Mouse (Mus musculus) cortical plate, adult 2 months (tissue): ENCODE data around the gene Stra6. TPM values are rescaled to one million over a fixed set of nuclear protein-coding genes. Genes with fewer than 3 reads are reported as not detected.
A peak's percentile ranks its signal among the peaks of the same experiment; 100 is the strongest.

Experiments used
- H3K27ac ChIP-seq: fragments of 200-500 bp; 2 replicates; pipeline ENCODE4 v1.5.1; 2012; ENCODE audit warnings: low read length, control low read depth, inconsistent platforms; ENCODE audit not compliant: insufficient read depth
- H3K4me1 ChIP-seq: fragments of 200-500 bp; 2 replicates; pipeline ENCODE4 v1.6.1; 2011; ENCODE audit warnings: low read length; ENCODE audit not compliant: control insufficient read depth, insufficient read depth
- H3K4me3 ChIP-seq: fragments of 200-500 bp; 2 replicates; pipeline ENCODE4 v1.5.1; 2011; ENCODE audit warnings: mild to moderate bottlenecking, low read length, control low read depth; ENCODE audit not compliant: insufficient read depth
- CTCF ChIP-seq: fragments of 200-500 bp; IDR thresholded peaks from 2 replicates; pipeline ENCODE4 v1.5.1; 2011; ENCODE audit warnings: mild to moderate bottlenecking, control low read depth, low read length; ENCODE audit not compliant: insufficient read depth; ENCODE audit errors: extremely low read depth
- POLR2A ChIP-seq: fragments of 200-500 bp; IDR thresholded peaks from 2 replicates; pipeline ENCODE4 v1.6.1; 2011; ENCODE audit warnings: mild to moderate bottlenecking, low read length, control low read depth; ENCODE audit not compliant: insufficient read depth; ENCODE audit errors: extremely low read depth
- polyA plus RNA-seq: library from polyadenylated mRNA; depleted of rRNA; stranded (reverse); fragments of >200 nt; gene quantifications from 2 replicates; pipeline ENCODE4 v1.2.3, GENCODE M21; 2012

Stra6 gene
- polyA plus RNA-seq, 1 experiment, result 9.9 TPM

- no peak for TF ChIP-seq POLR2A
- no peak for TF ChIP-seq CTCF
- H3K4me1 ChIP-seq, result peaks cover 5% of the 10 kb centered on the region
- H3K27ac ChIP-seq, result no peak overlapping the region
- H3K4me3 ChIP-seq, result no peak overlapping the region
Measured at GRCm38 (mm10) chr9:58045646-58046045, 17.9 kb upstream of the Stra6 start.

- Histone ChIP-seq H3K4me3 (no peak overlapping the region), H3K4me1 (no peaks in the 10 kb centered on the region; the same call in 1 of the 2 replicates), H3K27ac (no peak overlapping the region)
- no peak for TF ChIP-seq POLR2A
- TF ChIP-seq CTCF, result no peak
Measured at GRCm38 (mm10) chr9:58047061-58047460, 16.5 kb upstream of the Stra6 start.

GRCm38 (mm10) chr9:58048621-58049020 is 15.0 kb upstream of the Stra6 start:
- TF ChIP-seq CTCF (no peak), POLR2A (no peak)
- Histone ChIP-seq H3K4me1 (peaks cover 2% of the 10 kb centered on the region; the same call in 1 of the 2 replicates), H3K27ac (no peak overlapping the region), H3K4me3 (no peak overlapping the region)

- H3K4me1 ChIP-seq, result peaks cover 3% of the 10 kb centered on the region; the same call in 1 of the 2 replicates
- TF ChIP-seq CTCF (no peak), POLR2A (no peak)
- H3K4me3 ChIP-seq, result no peak overlapping the region
- no peak overlapping the region for H3K27ac ChIP-seq
Measured at GRCm38 (mm10) chr9:58049186-58049585, 14.4 kb upstream of the Stra6 start.

GRCm38 (mm10) chr9:58049861-58050260 is 13.7 kb upstream of the Stra6 start:
- no peak for TF ChIP-seq CTCF
- no peak for TF ChIP-seq POLR2A
- H3K4me3 ChIP-seq, result no peak overlapping the region
- H3K4me1 ChIP-seq, result peaks cover 3% of the 10 kb centered on the region; the same call in 1 of the 2 replicates
- H3K27ac ChIP-seq, result no peak overlapping the region

GRCm38 (mm10) chr9:58051937-58052336 is 11.7 kb upstream of the Stra6 start:
- peaks cover 3% of the 10 kb centered on the region; the same call in 1 of the 2 replicates for H3K4me1 ChIP-seq
- TF ChIP-seq CTCF (peak; percentile 52; the same call in 1 of the 2 replicates), POLR2A (no peak)
- no peak overlapping the region for H3K4me3 ChIP-seq
- no peak overlapping the region for H3K27ac ChIP-seq

- TF ChIP-seq CTCF, result peak; percentile 81
- no peak for TF ChIP-seq POLR2A
- Histone ChIP-seq H3K4me3 (no peak overlapping the region), H3K4me1 (peaks cover 3% of the 10 kb centered on the region; the same call in 1 of the 2 replicates), H3K27ac (no peak overlapping the region)
Measured at GRCm38 (mm10) chr9:58053102-58053501, 10.5 kb upstream of the Stra6 start.

- Histone ChIP-seq H3K4me1 (peaks cover 3% of the 10 kb centered on the region; the same call in 1 of the 2 replicates), H3K27ac (no peak overlapping the region), H3K4me3 (no peak overlapping the region)
- TF ChIP-seq POLR2A (no peak), CTCF (no peak)
Measured at GRCm38 (mm10) chr9:58053544-58053943, 10.0 kb upstream of the Stra6 start.

- Histone ChIP-seq H3K27ac (no peak overlapping the region), H3K4me1 (peaks cover 3% of the 10 kb centered on the region; the same call in 1 of the 2 replicates), H3K4me3 (no peak overlapping the region)
- no peak for TF ChIP-seq POLR2A
- TF ChIP-seq CTCF, result no peak
Measured at GRCm38 (mm10) chr9:58054032-58054431, 9.6 kb upstream of the Stra6 start.

- TF ChIP-seq CTCF (no peak), POLR2A (no peak)
- Histone ChIP-seq H3K27ac (no peak overlapping the region), H3K4me3 (no peak overlapping the region), H3K4me1 (0 out of 2 replicates have a peak, but pooled peaks cover 4% of the 10 kb centered on the region)
Measured at GRCm38 (mm10) chr9:58055666-58056065, 7.9 kb upstream of the Stra6 start.
